Mouse (Mus musculus): ENCODE measurements at regions not wholly inside any gene's neighbourhood (a gene's known extent, or its start where the extent isn't known, plus 50 kb on each side); places are given as distances from the start of the nearest gene placed in this dataset.

GRCm38 (mm10) chr1:193750929-193751328, 380.8 kb upstream of the Camk1g start:
- H3K27me3 ChIP-seq (ENCODE audit: control insufficient read depth, insufficient read depth, low read length) = no peaks in the 10 kb centered on the region
- TF ChIP-seq POLR2A (IDR thresholded peaks at IDR 0.05; ENCODE audit: low read depth, low read length) (no peak), CTCF (IDR thresholded peaks at IDR 0.05; ENCODE audit: extremely low read depth, insufficient read length, insufficient replicate concordance, low read depth, low read length) (no peak)
- H3K4me1 ChIP-seq (ENCODE audit: control insufficient read depth, insufficient read depth, insufficient read length, low read length) = no peaks in the 10 kb centered on the region
- no peak overlapping the region for H3K27ac ChIP-seq (ENCODE audit: insufficient read depth, low read depth, low read length)
- no peak overlapping the region for H3K4me3 ChIP-seq (ENCODE audit: low read depth, low read length)
- no peaks in the 10 kb centered on the region for H3K36me3 ChIP-seq (ENCODE audit: control insufficient read depth, insufficient read depth, low read length)
- 50% methylated on average over 4 of the region's 4 CpGs for WGBS

DNA sequence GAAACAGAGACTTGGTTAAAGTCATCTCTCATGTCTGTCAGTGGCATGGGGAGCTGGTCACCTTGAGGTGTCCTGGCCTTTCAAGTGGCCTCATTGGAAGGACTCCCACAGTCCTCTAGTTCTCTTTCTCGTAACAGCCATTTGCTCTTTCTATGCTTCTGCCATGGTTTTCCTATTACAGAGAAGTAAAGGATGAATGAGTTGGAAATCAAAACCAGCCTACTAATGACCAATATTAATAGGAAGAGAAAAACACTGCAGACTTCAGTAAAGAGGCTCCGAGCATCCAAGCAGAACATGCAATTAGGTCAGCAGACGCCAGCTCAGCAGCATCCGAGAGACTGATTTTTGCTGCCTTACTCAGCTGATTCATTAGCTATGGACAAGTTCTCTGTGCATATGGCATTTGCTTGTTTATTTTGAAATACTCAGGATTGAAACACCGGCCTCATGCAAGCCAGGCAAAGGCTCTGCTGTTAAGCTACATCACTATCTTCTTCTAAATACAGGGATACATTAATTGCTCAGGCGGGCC, 377.4 kb upstream of the Camk1g start:
- H3K36me3 ChIP-seq (ENCODE audit: control insufficient read depth, insufficient read depth, low read length) = no peaks in the 10 kb centered on the region
- no peak overlapping the region for H3K4me3 ChIP-seq (ENCODE audit: low read depth, low read length)
- 83% methylated on average over 6 of the region's 6 CpGs for WGBS
- no peaks in the 10 kb centered on the region for H3K27me3 ChIP-seq (ENCODE audit: control insufficient read depth, insufficient read depth, low read length)
- TF ChIP-seq CTCF (IDR thresholded peaks at IDR 0.05; ENCODE audit: extremely low read depth, insufficient read length, insufficient replicate concordance, low read depth, low read length) (no peak), POLR2A (IDR thresholded peaks at IDR 0.05; ENCODE audit: low read depth, low read length) (no peak)
- H3K27ac ChIP-seq (ENCODE audit: insufficient read depth, low read depth, low read length) = no peak overlapping the region
- H3K4me1 ChIP-seq (ENCODE audit: control insufficient read depth, insufficient read depth, insufficient read length, low read length) = no peaks in the 10 kb centered on the region

GRCm38 (mm10) chr1:193742688-193743087, 372.6 kb upstream of the Camk1g start:
- no peaks in the 10 kb centered on the region for H3K4me1 ChIP-seq (ENCODE audit: control insufficient read depth, insufficient read depth, insufficient read length, low read length)
- TF ChIP-seq CTCF (IDR thresholded peaks at IDR 0.05; ENCODE audit: extremely low read depth, insufficient read length, insufficient replicate concordance, low read depth, low read length) (no peak), POLR2A (IDR thresholded peaks at IDR 0.05; ENCODE audit: low read depth, low read length) (no peak)
- no peaks in the 10 kb centered on the region for H3K36me3 ChIP-seq (ENCODE audit: control insufficient read depth, insufficient read depth, low read length)
- H3K27me3 ChIP-seq (ENCODE audit: control insufficient read depth, insufficient read depth, low read length) = no peaks in the 10 kb centered on the region
- H3K4me3 ChIP-seq (ENCODE audit: low read depth, low read length) = no peak overlapping the region
- 86% methylated on average over 2 of the region's 2 CpGs for WGBS
- no peak overlapping the region for H3K27ac ChIP-seq (ENCODE audit: insufficient read depth, low read depth, low read length)

DNA sequence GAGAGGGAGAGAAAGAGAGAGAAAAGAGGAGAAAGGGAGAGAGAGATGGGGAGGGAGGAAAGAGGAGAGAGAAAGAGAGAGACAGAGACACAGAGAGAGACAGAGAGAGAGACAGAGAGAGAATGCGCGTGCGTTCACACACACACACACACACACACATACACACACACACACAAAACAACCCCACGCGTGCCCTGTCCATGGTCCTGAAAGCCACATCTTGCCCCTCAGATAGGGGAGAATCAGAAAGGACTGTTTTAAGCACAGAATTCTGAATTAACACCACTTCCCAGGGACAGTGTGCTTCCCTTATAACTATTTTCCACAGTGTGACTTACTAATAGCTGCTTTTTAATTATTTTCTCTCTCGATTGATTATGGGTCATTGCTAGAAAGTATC, 368.7 kb upstream of the Camk1g start:
- WGBS = 40% methylated on average over 6 of the region's 6 CpGs
- Histone ChIP-seq H3K36me3 (ENCODE audit: control insufficient read depth, insufficient read depth, low read length) (no peaks in the 10 kb centered on the region), H3K4me3 (ENCODE audit: low read depth, low read length) (no peak overlapping the region), H3K27me3 (ENCODE audit: control insufficient read depth, insufficient read depth, low read length) (no peaks in the 10 kb centered on the region), H3K27ac (ENCODE audit: insufficient read depth, low read depth, low read length) (no peak overlapping the region), H3K4me1 (ENCODE audit: control insufficient read depth, insufficient read depth, insufficient read length, low read length) (no peaks in the 10 kb centered on the region)
- TF ChIP-seq CTCF (IDR thresholded peaks at IDR 0.05; ENCODE audit: extremely low read depth, insufficient read length, insufficient replicate concordance, low read depth, low read length) (no peak), POLR2A (IDR thresholded peaks at IDR 0.05; ENCODE audit: low read depth, low read length) (no peak)

GRCm38 (mm10) chr1:193735949-193736518, 365.9 kb upstream of the Camk1g start:
- no peak overlapping the region for H3K4me3 ChIP-seq (ENCODE audit: low read depth, low read length)
- H3K36me3 ChIP-seq (ENCODE audit: control insufficient read depth, insufficient read depth, low read length) = no peaks in the 10 kb centered on the region
- TF ChIP-seq POLR2A (IDR thresholded peaks at IDR 0.05; ENCODE audit: low read depth, low read length) (no peak), CTCF (IDR thresholded peaks at IDR 0.05; ENCODE audit: extremely low read depth, insufficient read length, insufficient replicate concordance, low read depth, low read length) (no peak)
- WGBS = 72% methylated on average over 1 of the region's 1 CpGs
- no peak overlapping the region for H3K27ac ChIP-seq (ENCODE audit: insufficient read depth, low read depth, low read length)
- no peaks in the 10 kb centered on the region for H3K4me1 ChIP-seq (ENCODE audit: control insufficient read depth, insufficient read depth, insufficient read length, low read length)
- H3K27me3 ChIP-seq (ENCODE audit: control insufficient read depth, insufficient read depth, low read length) = no peaks in the 10 kb centered on the region

GRCm38 (mm10) chr1:193734014-193734763, 364.1 kb upstream of the Camk1g start:
- 72% methylated on average over 4 of the region's 4 CpGs for WGBS

GRCm38 (mm10) chr1:193733402-193733801, 363.3 kb upstream of the Camk1g start:
- H3K36me3 ChIP-seq (ENCODE audit: control insufficient read depth, insufficient read depth, low read length) = no peaks in the 10 kb centered on the region
- H3K27me3 ChIP-seq (ENCODE audit: control insufficient read depth, insufficient read depth, low read length) = no peaks in the 10 kb centered on the region
- no peaks in the 10 kb centered on the region for H3K4me1 ChIP-seq (ENCODE audit: control insufficient read depth, insufficient read depth, insufficient read length, low read length)
- 21% methylated on average over 5 of the region's 5 CpGs for WGBS
- TF ChIP-seq POLR2A (IDR thresholded peaks at IDR 0.05; ENCODE audit: low read depth, low read length) (no peak), CTCF (IDR thresholded peaks at IDR 0.05; ENCODE audit: extremely low read depth, insufficient read length, insufficient replicate concordance, low read depth, low read length) (no peak)
- H3K4me3 ChIP-seq (ENCODE audit: low read depth, low read length) = no peak overlapping the region
- no peak overlapping the region for H3K27ac ChIP-seq (ENCODE audit: insufficient read depth, low read depth, low read length)

More at GRCm38 (mm10) chr1:193734014-193734763, 364.1 kb upstream of the Camk1g start:
- Histone ChIP-seq H3K4me3 (ENCODE audit: low read depth, low read length) (no peak overlapping the region), H3K27ac (ENCODE audit: insufficient read depth, low read depth, low read length) (no peak overlapping the region), H3K36me3 (ENCODE audit: control insufficient read depth, insufficient read depth, low read length) (no peaks in the 10 kb centered on the region), H3K4me1 (ENCODE audit: control insufficient read depth, insufficient read depth, insufficient read length, low read length) (no peaks in the 10 kb centered on the region), H3K27me3 (ENCODE audit: control insufficient read depth, insufficient read depth, low read length) (no peaks in the 10 kb centered on the region)
- TF ChIP-seq POLR2A (IDR thresholded peaks at IDR 0.05; ENCODE audit: low read depth, low read length) (no peak), CTCF (IDR thresholded peaks at IDR 0.05; ENCODE audit: extremely low read depth, insufficient read length, insufficient replicate concordance, low read depth, low read length) (no peak)

Measured in small intestine, adult 2 months (tissue).